Mouse (Mus musculus) heart, embryonic 11.5 days (tissue): ENCODE data around the gene Ankrd6. TPM values are rescaled to one million over a fixed set of nuclear protein-coding genes. Genes with fewer than 3 reads are reported as not detected.

Experiments used
- ATAC-seq: fragments of 200-750 bp; cut with Nextera tagmentation; replicated peaks from 2 replicates; pipeline ENCODE4 v1.8.0; 2017; ENCODE audit warnings: moderate library complexity; ENCODE audit not compliant: insufficient number of reproducible peaks, low FRiP score, low TSS enrichment
- H3K27ac ChIP-seq: fragments of 300-500 bp; sonication (generic); 2 replicates; pipeline ENCODE4 v1.5.1; 2014; ENCODE audit warnings: mild to moderate bottlenecking, low read depth, low read length
- H3K27me3 ChIP-seq: fragments of 300-500 bp; sonication (generic); 2 replicates; pipeline ENCODE4 v1.6.1; 2014; ENCODE audit warnings: mild to moderate bottlenecking, low read length, mixed read lengths; ENCODE audit not compliant: control insufficient read depth, insufficient read depth
- H3K36me3 ChIP-seq: fragments of 300-500 bp; sonication (generic); 2 replicates; pipeline ENCODE4 v1.6.1; 2014; ENCODE audit warnings: mild to moderate bottlenecking, low read length, moderate library complexity, mixed read lengths; ENCODE audit not compliant: control insufficient read depth, insufficient read depth
- H3K4me1 ChIP-seq: fragments of 300-500 bp; sonication (generic); 2 replicates; pipeline ENCODE4 v1.6.1; 2014; ENCODE audit warnings: low read length; ENCODE audit not compliant: control insufficient read depth, insufficient read depth
- H3K4me2 ChIP-seq: fragments of 300-500 bp; sonication (generic); 2 replicates; pipeline ENCODE4 v1.6.1; 2014; ENCODE audit warnings: mild to moderate bottlenecking, moderate library complexity
- H3K4me3 ChIP-seq: fragments of 300-500 bp; sonication (generic); 2 replicates; pipeline ENCODE4 v1.5.1; 2014; ENCODE audit warnings: low read depth, low read length
- H3K9ac ChIP-seq: fragments of 300-500 bp; sonication (generic); 2 replicates; pipeline ENCODE4 v1.6.1; 2014; ENCODE audit warnings: mild to moderate bottlenecking, low read depth, low read length, moderate library complexity
- H3K9me3 ChIP-seq: fragments of 300-500 bp; sonication (generic); replicated peaks from 2 replicates; pipeline ENCODE4 v1.6.1; 2016; ENCODE audit warnings: low read length; ENCODE audit not compliant: control insufficient read depth
- WGBS: fragments of 180-500 bp; shearing (Covaris S2); extraction: QIAGEN DNeasy Blood & Tissue Kit; methylation state at CpG from one replicate; pipeline ENCODE4 v1.1.7; 2014; ENCODE audit not compliant: insufficient replicate concordance; 5-methylcytosine and 5-hydroxymethylcytosine counted together
- polyA plus RNA-seq: library from polyadenylated mRNA; unstranded; fragments of >200 nt; fragmentation: Nextera tagmentation; extraction: Ambion mirVana; gene quantifications from 2 replicates; pipeline ENCODE4 v1.2.1, GENCODE M21; 2014

Gene Ankrd6
- polyA plus RNA-seq, 1 experiment from 2014 or later = 5.4 TPM

GRCm38 (mm10) chr4:32984801-32985675, 34.4 kb upstream of the Ankrd6 start:
- no peak for ATAC-seq
- peak overlapping the region; percentile 86 for H3K9ac ChIP-seq
- no peaks in the 10 kb centered on the region for H3K36me3 ChIP-seq
- no peaks in the 10 kb centered on the region for H3K9me3 ChIP-seq
- peaks cover 31% of the 10 kb centered on the region for H3K4me1 ChIP-seq
- peak overlapping the region; percentile 78 for H3K4me3 ChIP-seq
- H3K27ac ChIP-seq = peak overlapping the region; percentile 88
- WGBS = 8% methylated on average over 13 of the region's 13 CpGs
- peak overlapping the region; percentile 72 for H3K4me2 ChIP-seq
- H3K27me3 ChIP-seq = no peaks in the 10 kb centered on the region

DNA sequence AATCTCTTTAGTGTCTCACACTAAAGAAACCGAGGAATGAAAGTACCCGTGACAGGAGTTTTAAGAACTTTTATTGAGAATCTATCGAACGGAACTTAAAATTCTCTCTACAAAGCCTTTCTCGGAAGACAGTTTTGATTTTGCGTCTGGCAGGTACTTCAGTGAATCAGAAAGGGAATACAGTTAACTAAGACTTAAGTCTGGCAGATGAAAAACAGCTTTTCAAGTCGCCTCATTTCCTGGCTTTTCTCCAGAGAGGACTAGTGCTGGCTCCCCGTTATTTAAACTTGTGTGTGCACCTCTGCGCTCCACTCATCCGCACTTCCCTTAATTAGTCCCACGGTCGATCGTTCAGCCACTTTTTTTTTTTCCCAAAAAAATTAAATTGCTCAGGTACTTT, 33.6 kb upstream of the Ankrd6 start:
- peak overlapping the region; percentile 88; the same call in 1 of the 2 replicates for H3K27ac ChIP-seq

GRCm38 (mm10) chr4:32983176-32984155, 32.8 kb upstream of the Ankrd6 start:
- H3K9me3 ChIP-seq = no peaks in the 10 kb centered on the region
- peak overlapping the region; percentile 86 for H3K9ac ChIP-seq
- peak overlapping the region; percentile 78 for H3K4me3 ChIP-seq
- H3K27me3 ChIP-seq = no peaks in the 10 kb centered on the region
- H3K4me2 ChIP-seq = peak overlapping the region; percentile 72
- no peaks in the 10 kb centered on the region for H3K36me3 ChIP-seq
- peaks cover 31% of the 10 kb centered on the region for H3K4me1 ChIP-seq
- under 1% methylated on average over 86 of the region's 94 CpGs for WGBS
- H3K27ac ChIP-seq = peak overlapping the region; percentile 88
- ATAC-seq = peak; percentile 33; the same call in 1 of the 2 replicates

More for the DNA sequence above, 33.6 kb upstream of the Ankrd6 start:
- no peak for ATAC-seq
- Histone ChIP-seq H3K27me3 (no peaks in the 10 kb centered on the region), H3K9ac (peak overlapping the region; percentile 86), H3K36me3 (no peaks in the 10 kb centered on the region), H3K4me3 (peak overlapping the region; percentile 78), H3K4me2 (peak overlapping the region; percentile 72), H3K9me3 (no peaks in the 10 kb centered on the region), H3K4me1 (peaks cover 31% of the 10 kb centered on the region)
- under 1% methylated on average over 13 of the region's 13 CpGs for WGBS

DNA sequence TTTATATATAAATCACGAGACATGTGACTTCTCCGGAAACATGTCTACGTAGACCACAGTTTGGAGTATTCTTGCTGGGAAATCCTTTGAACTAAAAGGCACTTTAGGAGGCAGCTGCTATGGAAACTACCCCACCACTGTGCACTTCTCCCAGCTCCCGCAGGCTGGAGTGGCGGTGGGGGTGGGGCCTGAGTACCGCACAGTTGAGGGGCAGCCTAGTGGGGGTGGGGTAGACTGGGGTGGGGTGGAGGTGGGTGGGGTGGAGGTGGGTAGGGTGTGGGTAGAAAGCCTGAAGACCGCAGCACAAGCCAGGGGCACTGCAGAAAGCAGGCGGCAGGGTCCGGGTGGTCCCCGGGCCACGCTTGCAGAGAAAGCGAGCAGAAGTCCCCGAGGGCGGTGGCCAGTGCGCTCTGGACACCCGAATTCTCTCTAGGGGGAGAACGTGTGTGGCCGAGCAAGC, 32.1 kb upstream of the Ankrd6 start, which contains the start of gene Rragd:
Gene Rragd (plus strand): TSS at position 322 of the 460 bp plus-strand sequence.
- ATAC-seq = peak; percentile 61
- under 1% methylated on average over 18 of the region's 18 CpGs for WGBS
- H3K27ac ChIP-seq = peak within 1 kb of the TSS; percentile 88
- no peaks in the 10 kb centered on the region for H3K36me3 ChIP-seq
- H3K4me3 ChIP-seq = peak within 1 kb of the TSS; percentile 78
- H3K9ac ChIP-seq = peak within 1 kb of the TSS; percentile 86
- H3K9me3 ChIP-seq = no peaks in the 10 kb centered on the region
- no peaks in the 10 kb centered on the region for H3K27me3 ChIP-seq
- H3K4me2 ChIP-seq = peak within 1 kb of the TSS; percentile 72
- peaks cover 31% of the 10 kb centered on the region for H3K4me1 ChIP-seq

GRCm38 (mm10) chr4:32982041-32982715, 31.5 kb upstream of the Ankrd6 start:
- peaks cover 29% of the 10 kb centered on the region for H3K4me1 ChIP-seq
- no peaks in the 10 kb centered on the region for H3K27me3 ChIP-seq
- no peaks in the 10 kb centered on the region for H3K36me3 ChIP-seq
- WGBS = under 1% methylated on average over 15 of the region's 15 CpGs
- H3K9ac ChIP-seq = peak overlapping the region; percentile 86; the same call in 1 of the 2 replicates
- H3K9me3 ChIP-seq = no peaks in the 10 kb centered on the region
- ATAC-seq = no peak
- peak overlapping the region; percentile 72 for H3K4me2 ChIP-seq
- H3K27ac ChIP-seq = peak overlapping the region; percentile 7; the same call in 1 of the 2 replicates
- H3K4me3 ChIP-seq = peak overlapping the region; percentile 78

DNA sequence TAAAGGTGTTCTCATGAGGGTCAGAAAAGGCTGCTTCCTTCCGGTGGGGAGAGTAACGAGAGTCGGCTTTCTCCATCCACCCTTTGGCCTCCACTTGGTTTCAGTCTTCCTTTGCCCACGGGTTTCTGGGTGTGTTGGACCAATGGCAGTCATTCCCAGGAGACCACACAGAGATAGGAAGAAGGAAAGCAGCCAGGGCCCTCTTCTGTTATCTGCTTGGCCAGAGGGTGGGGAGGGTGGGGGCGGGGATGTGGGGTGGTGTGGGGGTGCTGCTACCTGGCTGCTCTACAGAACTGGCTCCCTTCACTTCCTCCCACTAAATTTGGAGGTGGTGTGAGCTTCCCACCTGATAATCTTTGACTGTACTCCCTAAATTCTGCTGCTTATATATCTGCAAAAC, 31.0 kb upstream of the Ankrd6 start:
- Histone ChIP-seq H3K4me2 (peak overlapping the region; percentile 72), H3K4me3 (peak overlapping the region; percentile 78; the same call in 1 of the 2 replicates)

GRCm38 (mm10) chr4:32980061-32980460, 29.4 kb upstream of the Ankrd6 start:
- H3K4me3 ChIP-seq = no peak overlapping the region
- no peak overlapping the region for H3K9ac ChIP-seq
- WGBS = 83% methylated on average over 3 of the region's 3 CpGs
- no peaks in the 10 kb centered on the region for H3K9me3 ChIP-seq
- H3K27ac ChIP-seq = no peak overlapping the region
- ATAC-seq = no peak
- H3K36me3 ChIP-seq = no peaks in the 10 kb centered on the region
- H3K4me1 ChIP-seq = peaks cover 12% of the 10 kb centered on the region
- H3K4me2 ChIP-seq = no peak overlapping the region
- no peaks in the 10 kb centered on the region for H3K27me3 ChIP-seq

More for the DNA sequence above, 31.0 kb upstream of the Ankrd6 start:
- 0 out of 2 replicates have a peak overlapping the region, but pooled peaks have one; percentile 12 for H3K9ac ChIP-seq
- WGBS = 1% methylated on average over 5 of the region's 5 CpGs
- no peaks in the 10 kb centered on the region for H3K27me3 ChIP-seq
- peaks cover 25% of the 10 kb centered on the region for H3K4me1 ChIP-seq
- H3K36me3 ChIP-seq = no peaks in the 10 kb centered on the region
- no peaks in the 10 kb centered on the region for H3K9me3 ChIP-seq
- H3K27ac ChIP-seq = no peak overlapping the region; the same call in 1 of the 2 replicates
- ATAC-seq = no peak
